Mouse (Mus musculus) spleen, adult 2 months (tissue): ENCODE data around the gene Pcbp2. TPM values are rescaled to one million over a fixed set of nuclear protein-coding genes. Genes with fewer than 3 reads are reported as not detected.

Source experiments
- DNase-seq, 2 experiments: peaks; one replicate each; pipeline versions ENCODE4 v3.0.0 to v3.0.0-alpha.2; 2012 to 2021; ENCODE audit warnings: low spot score in 2 of 2, low read depth in 1 of 2
- H3K27ac ChIP-seq: fragments of 200-500 bp; 2 replicates; pipeline ENCODE4 v1.5.1; 2012; ENCODE audit warnings: low read length, inconsistent platforms; ENCODE audit not compliant: insufficient read depth
- H3K27me3 ChIP-seq: fragments of 200-500 bp; 2 replicates; pipeline ENCODE4 v1.6.1; 2012; ENCODE audit warnings: mild to moderate bottlenecking, moderate library complexity, low read length, inconsistent platforms; ENCODE audit not compliant: control insufficient read depth, insufficient read depth
- H3K36me3 ChIP-seq: fragments of 200-500 bp; 2 replicates; pipeline ENCODE4 v1.6.1; 2012; ENCODE audit warnings: mild to moderate bottlenecking, low read length, inconsistent platforms; ENCODE audit not compliant: control insufficient read depth, insufficient read depth
- H3K4me1 ChIP-seq: fragments of 200-500 bp; 2 replicates; pipeline ENCODE4 v1.6.1; 2011; ENCODE audit warnings: inconsistent platforms; ENCODE audit not compliant: control insufficient read depth, insufficient read depth, insufficient read length
- H3K4me3 ChIP-seq: fragments of 200-500 bp; 2 replicates; pipeline ENCODE4 v1.5.1; 2011; ENCODE audit warnings: mild to moderate bottlenecking, inconsistent platforms; ENCODE audit not compliant: insufficient read depth, insufficient read length; ENCODE audit errors: extremely low read depth
- CTCF ChIP-seq: fragments of 200-500 bp; IDR thresholded peaks from 2 replicates; pipeline ENCODE4 v1.5.1; 2011; ENCODE audit warnings: mild to moderate bottlenecking, inconsistent platforms; ENCODE audit not compliant: insufficient read depth, insufficient read length, insufficient replicate concordance; ENCODE audit errors: extremely low read depth
- POLR2A ChIP-seq: fragments of 200-500 bp; IDR thresholded peaks from 2 replicates; pipeline ENCODE4 v1.6.1; 2011; ENCODE audit warnings: low read depth, low read length, inconsistent platforms
- WGBS: fragments of 180-500 bp; shearing (Covaris S2); methylation state at CpG from one replicate; pipeline ENCODE4 v1.1.7; 2018; 5-methylcytosine and 5-hydroxymethylcytosine counted together
- polyA plus RNA-seq: library from polyadenylated mRNA; depleted of rRNA; stranded (reverse); fragments of >200 nt; gene quantifications from 2 replicates; pipeline ENCODE4 v1.2.3, GENCODE M21; 2012; rRNA removed

Gene Pcbp2
- polyA plus RNA-seq, 1 experiment, result 378 TPM

DNA sequence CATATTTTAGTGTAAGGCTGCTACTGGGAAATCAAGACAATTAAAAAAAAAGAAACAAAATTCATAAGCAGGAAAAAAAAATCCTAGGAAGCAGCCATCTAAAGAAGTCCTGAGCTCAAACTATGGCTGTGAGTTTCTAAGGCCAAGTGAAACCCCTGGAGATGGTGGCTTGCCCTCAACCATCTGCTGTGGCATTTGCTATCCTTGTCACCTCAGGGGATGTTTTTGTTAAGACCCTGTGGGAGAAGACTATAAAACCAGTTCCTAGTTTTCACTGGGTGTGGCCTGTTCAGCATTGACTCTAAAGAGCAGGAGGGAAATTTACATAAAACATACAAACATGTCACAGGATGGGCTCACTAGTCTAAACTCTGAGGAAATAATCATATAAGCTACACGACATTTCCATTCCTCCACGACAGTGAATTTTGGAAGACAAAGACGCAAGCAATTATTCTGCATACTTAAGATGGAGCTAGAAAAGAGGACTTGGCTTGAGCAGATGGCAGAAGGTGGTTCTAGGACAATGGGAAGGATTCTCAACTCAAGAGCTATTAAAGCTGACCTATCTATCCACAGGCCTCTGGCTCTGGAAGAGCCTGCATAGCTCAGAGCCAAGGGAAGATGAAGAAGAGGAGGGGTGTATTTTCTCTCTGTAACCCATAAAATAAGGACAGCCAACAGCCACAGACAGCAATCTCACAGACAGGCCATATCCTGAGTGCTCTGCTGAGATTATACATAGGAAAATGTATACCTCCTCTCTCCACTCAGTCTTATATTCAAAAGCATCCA is 62.0 kb downstream of the Pcbp2 start:
- no peak for DNase-seq
- Histone ChIP-seq H3K27me3 (no peaks in the 10 kb centered on the region), H3K27ac (no peak overlapping the region), H3K4me1 (no peaks in the 10 kb centered on the region), H3K36me3 (peaks cover 51% of the 10 kb centered on the region), H3K4me3 (no peak overlapping the region)
- 95% methylated on average over 3 of the region's 3 CpGs for WGBS
- TF ChIP-seq POLR2A (no peak), CTCF (no peak)

DNA sequence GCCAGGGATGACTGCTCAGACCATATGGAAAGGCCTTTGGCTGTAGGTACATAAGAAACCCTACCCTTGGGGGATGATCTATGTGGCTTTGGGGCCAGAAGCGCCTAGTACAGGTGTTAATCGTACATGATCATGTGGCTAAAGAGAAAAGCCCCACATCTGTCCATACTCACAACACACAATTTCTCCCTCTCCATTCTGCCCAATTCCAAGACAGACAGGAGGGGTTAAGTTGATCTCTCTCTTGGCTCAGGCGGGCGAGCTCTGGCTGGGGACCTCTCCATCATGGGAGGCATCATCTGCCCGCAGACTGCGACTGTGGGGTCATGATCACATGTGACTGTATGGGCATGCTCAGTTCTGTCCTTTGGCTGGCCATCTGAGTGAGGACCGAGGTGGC is 63.6 kb downstream of the Pcbp2 start:
- Histone ChIP-seq H3K4me3 (no peak overlapping the region), H3K4me1 (no peaks in the 10 kb centered on the region), H3K27me3 (no peaks in the 10 kb centered on the region), H3K27ac (no peak overlapping the region), H3K36me3 (peaks cover 51% of the 10 kb centered on the region)
- TF ChIP-seq POLR2A (no peak), CTCF (no peak)
- 92% methylated on average over 7 of the region's 7 CpGs for WGBS
- DNase-seq, result no peak

DNA sequence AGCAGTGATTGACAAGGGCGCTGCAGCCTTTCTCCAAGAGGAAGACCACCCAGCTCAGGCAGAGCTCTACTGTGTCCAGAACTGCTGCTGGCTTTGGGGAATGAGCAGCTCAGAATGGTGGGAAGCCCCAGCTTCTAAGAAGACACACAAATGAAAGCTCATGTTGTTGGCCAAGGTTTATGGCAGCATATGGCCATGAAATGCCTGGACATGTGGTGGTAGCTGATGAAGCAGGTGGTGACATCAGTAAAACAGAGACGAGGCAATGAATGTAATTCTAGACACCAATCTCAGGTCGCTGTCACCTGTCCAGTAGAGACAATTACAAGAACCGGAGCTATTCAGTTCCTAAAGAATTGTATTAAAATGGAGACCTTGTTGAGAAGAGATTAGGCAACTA is 74.5 kb downstream of the Pcbp2 start:
- no peaks in the 10 kb centered on the region for H3K27me3 ChIP-seq
- peaks cover 31% of the 10 kb centered on the region for H3K36me3 ChIP-seq
- no peak for DNase-seq
- H3K4me3 ChIP-seq, result no peak overlapping the region
- TF ChIP-seq POLR2A (no peak), CTCF (no peak)
- no peak overlapping the region for H3K27ac ChIP-seq
- 93% methylated on average over 4 of the region's 4 CpGs for WGBS
- H3K4me1 ChIP-seq, result no peaks in the 10 kb centered on the region

DNA sequence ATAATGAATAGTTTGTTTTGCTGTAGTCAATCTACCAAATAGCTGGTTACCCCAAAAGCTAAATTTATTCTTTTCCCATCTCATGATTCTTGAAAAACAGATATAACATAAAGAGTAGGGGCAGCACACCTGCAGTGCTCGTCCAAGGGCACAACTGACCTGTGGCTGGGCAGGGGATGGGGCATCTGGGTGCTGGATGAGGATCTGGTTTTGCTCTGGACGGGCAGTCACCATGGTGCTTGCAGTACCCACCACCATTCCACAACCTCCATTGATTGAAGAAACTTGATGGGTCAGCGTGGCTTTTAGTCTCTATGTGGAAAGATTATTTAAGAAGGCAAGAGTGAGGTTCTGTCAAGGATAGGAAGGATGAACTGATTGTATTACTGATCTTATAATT is 75.9 kb downstream of the Pcbp2 start:
- Histone ChIP-seq H3K36me3 (peaks cover 25% of the 10 kb centered on the region), H3K4me3 (no peak overlapping the region), H3K4me1 (no peaks in the 10 kb centered on the region), H3K27ac (no peak overlapping the region), H3K27me3 (no peaks in the 10 kb centered on the region)
- WGBS, result 93% methylated on average over 3 of the region's 3 CpGs
- no peak for DNase-seq
- no peak for TF ChIP-seq POLR2A
- TF ChIP-seq CTCF, result no peak

DNA sequence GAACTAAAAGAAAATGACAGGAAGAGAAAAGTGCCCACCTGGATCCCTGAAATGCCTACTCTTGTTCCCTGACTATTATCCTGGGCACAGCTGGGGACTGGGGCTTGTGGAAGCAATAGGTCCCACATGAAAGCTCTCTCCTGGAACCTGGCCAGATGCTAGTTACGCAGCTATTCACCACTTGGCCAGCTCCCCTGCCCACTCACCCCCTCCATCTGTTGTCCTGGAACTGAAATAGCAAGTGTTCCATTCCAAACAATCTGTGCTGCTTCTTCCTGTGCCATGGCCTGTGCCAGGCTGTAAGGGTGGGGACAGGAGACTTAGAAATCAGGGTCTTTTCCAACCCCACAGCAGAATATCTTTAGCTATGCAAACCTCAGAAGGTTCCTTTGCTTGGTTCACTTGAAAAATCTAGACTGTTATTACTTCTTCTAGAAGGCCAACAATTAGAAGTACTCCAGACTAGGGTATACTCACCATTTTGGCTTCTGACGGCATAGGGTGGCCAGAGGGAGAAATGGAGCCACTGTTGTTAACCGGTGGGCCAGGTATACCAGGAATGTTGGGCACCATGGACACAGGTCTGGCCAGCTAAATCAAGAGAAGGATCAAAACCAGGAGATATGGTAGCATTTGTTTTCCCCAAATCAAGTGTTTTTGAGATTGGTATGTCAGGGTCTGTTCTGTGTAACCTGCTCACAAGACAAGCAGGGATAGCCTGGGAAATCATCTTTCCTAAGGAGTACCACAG is 76.5 kb downstream of the Pcbp2 start:
- no peak overlapping the region for H3K4me3 ChIP-seq
- no peak overlapping the region for H3K27ac ChIP-seq
- TF ChIP-seq CTCF, result no peak
- TF ChIP-seq POLR2A, result no peak
- DNase-seq, result no peak
- H3K4me1 ChIP-seq, result no peaks in the 10 kb centered on the region
- no peaks in the 10 kb centered on the region for H3K27me3 ChIP-seq
- 91% methylated on average over 3 of the region's 3 CpGs for WGBS
- H3K36me3 ChIP-seq, result peaks cover 26% of the 10 kb centered on the region

DNA sequence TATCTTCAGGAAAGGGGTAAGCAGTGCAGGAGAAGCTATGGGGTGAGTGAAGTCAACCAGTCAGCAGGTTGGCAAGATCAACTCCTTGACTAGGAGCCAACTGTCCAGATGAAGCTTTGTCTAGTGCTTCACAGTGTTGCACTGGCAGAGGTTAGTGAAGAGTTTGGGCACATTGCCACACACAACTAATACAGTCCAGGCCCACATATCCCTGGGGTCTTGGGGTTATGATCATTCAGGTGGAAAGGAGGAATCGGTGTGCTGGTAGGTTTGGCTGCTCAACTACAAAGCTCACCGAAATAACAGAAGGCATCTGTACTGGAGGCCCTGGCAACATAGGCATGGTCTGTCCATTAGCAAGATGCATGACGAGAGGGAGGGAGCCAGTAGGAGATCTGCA is 77.1 kb downstream of the Pcbp2 start:
- no peaks in the 10 kb centered on the region for H3K4me1 ChIP-seq
- 80% methylated on average over 3 of the region's 3 CpGs for WGBS
- no peaks in the 10 kb centered on the region for H3K27me3 ChIP-seq
- H3K36me3 ChIP-seq, result peaks cover 28% of the 10 kb centered on the region
- no peak overlapping the region for H3K4me3 ChIP-seq
- TF ChIP-seq CTCF, result no peak
- TF ChIP-seq POLR2A, result no peak
- DNase-seq, result no peak
- no peak overlapping the region for H3K27ac ChIP-seq

Other genes starting within 250 kb of the Pcbp2 start
- 127 and 143 TPM in 2 replicates for gene Itgb7, start 238.6 kb upstream of the Pcbp2 start, polyA plus RNA-seq
- 21.1 and 27.5 TPM in 2 replicates for gene Rarg, start 213.0 kb upstream of the Pcbp2 start, polyA plus RNA-seq
- 0.05 TPM in 1 of 2 replicates, not detected in the other for gene Gm9918, start 200.0 kb upstream of the Pcbp2 start, polyA plus RNA-seq
- gene Mfsd5, start 191.1 kb upstream of the Pcbp2 start, polyA plus RNA-seq, result 57.8 and 79.8 TPM in 2 replicates
- gene Espl1, start 174.3 kb upstream of the Pcbp2 start, polyA plus RNA-seq, result 8.9 and 15.1 TPM in 2 replicates
- gene Pfdn5, start 144.4 kb upstream of the Pcbp2 start, polyA plus RNA-seq, result 51.9 and 63.6 TPM in 2 replicates
- gene Myg1, start 138.8 kb upstream of the Pcbp2 start, polyA plus RNA-seq, result 41.9 and 48.4 TPM in 2 replicates
- gene Aaas, start 119.8 kb upstream of the Pcbp2 start, polyA plus RNA-seq, result 51.9 and 55.8 TPM in 2 replicates
- gene Sp7, start 103.4 kb upstream of the Pcbp2 start, polyA plus RNA-seq, result not detected in 2 replicates
- gene Sp1, start 64.4 kb upstream of the Pcbp2 start, polyA plus RNA-seq, result 19.6 and 22.7 TPM in 2 replicates
- 0.56 and 0.66 TPM in 2 replicates for gene Amhr2, start 25.2 kb upstream of the Pcbp2 start, polyA plus RNA-seq
- gene Prr13, start 11.5 kb upstream of the Pcbp2 start, polyA plus RNA-seq, result 170 and 215 TPM in 2 replicates
- not detected in 2 replicates for gene Gm10337, start 33.2 kb downstream of the Pcbp2 start, polyA plus RNA-seq
- 2.1 TPM in 2 replicates for gene Map3k12, start 46.5 kb downstream of the Pcbp2 start, polyA plus RNA-seq
- 53.9 and 58.4 TPM in 2 replicates for gene Tarbp2, start 47.7 kb downstream of the Pcbp2 start, polyA plus RNA-seq
- gene Npff, start 54.4 kb downstream of the Pcbp2 start, polyA plus RNA-seq, result 6.7 and 8.1 TPM in 2 replicates
- gene Gm28047, start 154.5 kb downstream of the Pcbp2 start, polyA plus RNA-seq, result not detected in 2 replicates
- gene Atf7, start 154.9 kb downstream of the Pcbp2 start, polyA plus RNA-seq, result 70.2 and 71.8 TPM in 2 replicates
- 249 and 253 TPM in 2 replicates for gene Atp5g2, start 201.8 kb downstream of the Pcbp2 start, polyA plus RNA-seq